Mouse (Mus musculus) kidney, adult 11 months (tissue): ENCODE measurements at regions not wholly inside any gene's neighbourhood (a gene's known extent, or its start where the extent isn't known, plus 50 kb on each side); places are given as distances from the start of the nearest gene placed in this dataset.
"Not testable (repeated sequence)": the region's sequence is repeated elsewhere in the genome, so short reads cannot be mapped to it uniquely, and the experiment has no call there.

Experiments used
- DNase-seq: peaks from one replicate; pipeline ENCODE4 v3.0.0; 2022

GRCm38 (mm10) chr8:46355066-46355465, 60.6 kb upstream of the Helt start:
- DNase-seq = no peak

GRCm38 (mm10) chr8:46357961-46358360, 63.5 kb upstream of the Helt start:
- DNase-seq = not testable (repeated sequence)

DNA sequence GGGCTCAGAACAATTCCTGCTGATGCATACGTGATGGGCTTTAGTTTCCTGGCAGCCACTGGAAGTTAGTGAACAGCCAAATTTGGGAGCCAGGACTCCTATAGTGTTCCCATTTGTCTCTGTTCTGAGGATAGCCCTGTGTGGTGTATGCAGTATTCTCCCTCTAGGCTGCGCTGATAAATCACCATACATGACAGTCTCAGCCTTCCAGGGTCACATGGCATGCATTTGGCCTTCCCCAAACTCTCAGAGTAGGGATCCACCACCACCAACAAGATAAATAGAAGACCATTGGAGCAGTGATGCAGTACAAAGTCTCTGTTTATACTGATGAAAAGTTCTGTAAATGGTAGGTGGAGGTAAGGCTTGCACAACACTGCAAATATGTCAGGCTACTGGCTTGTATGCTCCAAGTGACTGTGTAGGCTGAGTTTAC, 68.4 kb upstream of the Helt start:
- DNase-seq = no peak

- DNase-seq = no peak
These were observed 71.2 kb upstream of the Helt start for GRCm38 (mm10) chr8:46365711-46366110.

DNA sequence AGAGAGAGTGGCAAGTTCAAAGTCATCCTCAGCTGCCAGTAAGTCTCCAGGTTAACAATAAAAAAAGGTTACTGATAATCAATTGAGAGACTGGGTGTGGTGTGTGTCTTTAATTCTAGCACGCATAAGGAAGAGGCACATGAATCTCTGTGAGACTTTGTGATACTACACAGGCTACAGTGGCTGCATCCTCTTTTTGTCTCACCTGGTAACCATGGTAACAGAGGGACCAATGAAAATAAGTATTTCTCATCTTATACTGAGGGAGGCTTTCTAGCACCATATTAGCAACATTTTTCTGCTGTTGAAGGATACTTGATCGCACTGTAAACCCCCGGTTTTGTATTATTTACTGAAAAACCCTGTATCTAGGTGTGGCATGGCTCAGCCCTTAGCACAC, 72.7 kb upstream of the Helt start:
- no peak for DNase-seq

DNA sequence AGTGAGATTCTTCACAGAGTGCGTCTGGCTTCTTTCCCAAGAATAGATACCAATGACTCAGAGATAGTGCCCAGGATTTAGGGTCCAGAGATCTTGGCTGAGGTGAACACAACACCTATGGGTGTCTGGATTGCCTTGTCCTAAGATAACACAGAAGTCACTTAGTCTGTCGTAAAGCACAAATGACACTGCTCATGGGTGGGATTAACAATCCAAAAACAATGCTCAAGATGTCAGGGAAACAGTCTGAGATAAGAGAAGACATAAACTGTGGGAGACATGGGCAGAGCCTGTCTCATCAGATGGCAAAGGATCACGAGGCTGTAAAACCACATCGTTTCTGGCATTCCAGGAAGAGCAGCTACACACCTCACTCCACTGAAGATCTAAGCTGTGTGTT, 79.6 kb upstream of the Helt start:
- DNase-seq = no peak

GRCm38 (mm10) chr8:46375986-46376385, 81.5 kb upstream of the Helt start:
- DNase-seq = no peak

DNA sequence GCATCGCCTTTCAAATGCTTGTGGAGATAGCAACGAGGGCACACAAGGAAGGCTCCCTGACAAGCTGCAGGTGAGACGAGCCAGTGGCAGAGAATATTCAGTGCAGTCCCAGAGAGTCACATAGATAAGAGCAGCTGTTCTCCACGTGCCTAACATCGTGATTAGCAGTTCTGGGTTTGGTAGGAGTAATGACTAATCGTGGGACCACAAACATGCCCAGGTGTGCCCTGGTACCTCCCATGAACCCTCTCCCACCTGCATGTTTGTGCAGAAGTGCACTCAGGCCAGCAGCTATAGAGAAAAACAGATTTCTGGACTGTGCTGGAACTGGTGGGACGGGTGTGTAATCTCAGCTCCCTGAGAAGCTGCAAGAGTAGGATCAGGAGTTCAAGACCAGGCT, 85.9 kb upstream of the Acsl1 start:
- no peak for DNase-seq

GRCm38 (mm10) chr8:46385806-46386205, 85.0 kb upstream of the Acsl1 start:
- DNase-seq = no peak

DNA sequence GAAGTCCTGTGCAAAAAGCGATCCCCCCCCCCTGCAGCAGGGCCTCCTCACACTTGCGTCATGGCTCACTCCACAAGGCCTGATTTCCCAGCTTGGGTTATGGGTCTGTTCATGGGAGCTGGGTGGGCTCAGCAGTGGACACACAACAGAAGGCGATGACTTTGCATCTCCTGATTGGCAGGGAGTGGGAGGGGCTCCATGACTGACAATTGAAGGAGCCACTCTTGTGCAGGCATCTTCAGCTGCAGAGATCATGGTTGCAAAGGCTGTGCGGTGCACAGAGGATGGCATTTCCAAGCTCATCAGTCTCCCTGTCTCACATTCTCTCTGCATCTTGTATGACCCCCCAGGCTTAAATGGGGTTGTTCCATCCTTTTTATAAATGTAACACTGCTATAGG, 84.3 kb upstream of the Acsl1 start:
- peak; percentile 34 for DNase-seq

GRCm38 (mm10) chr8:46387037-46387436, 83.8 kb upstream of the Acsl1 start:
- DNase-seq = peak; percentile 68

GRCm38 (mm10) chr8:46388421-46388820, 82.4 kb upstream of the Acsl1 start:
- DNase-seq = peak; percentile 57

DNA sequence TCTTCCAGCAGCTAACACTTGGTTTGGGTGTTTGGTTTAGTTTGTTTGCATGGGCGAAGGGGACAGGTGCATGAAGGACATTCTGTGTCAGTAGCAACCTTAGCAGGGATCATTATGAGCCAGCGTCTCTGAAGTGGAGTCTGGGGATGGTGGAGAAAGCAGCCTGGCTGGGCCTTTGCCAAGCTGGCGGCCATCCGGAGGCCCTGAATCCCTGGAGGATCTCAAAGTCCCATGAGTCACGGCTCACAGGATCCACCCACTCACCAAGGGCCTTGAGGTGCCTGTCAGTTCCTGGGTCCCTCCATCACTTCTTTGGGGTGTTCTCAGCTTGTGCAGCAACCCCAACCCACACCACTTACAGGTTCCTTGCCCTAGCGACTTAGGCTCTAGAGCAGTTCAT, 80.4 kb upstream of the Acsl1 start:
- peak; percentile 85 for DNase-seq

DNA sequence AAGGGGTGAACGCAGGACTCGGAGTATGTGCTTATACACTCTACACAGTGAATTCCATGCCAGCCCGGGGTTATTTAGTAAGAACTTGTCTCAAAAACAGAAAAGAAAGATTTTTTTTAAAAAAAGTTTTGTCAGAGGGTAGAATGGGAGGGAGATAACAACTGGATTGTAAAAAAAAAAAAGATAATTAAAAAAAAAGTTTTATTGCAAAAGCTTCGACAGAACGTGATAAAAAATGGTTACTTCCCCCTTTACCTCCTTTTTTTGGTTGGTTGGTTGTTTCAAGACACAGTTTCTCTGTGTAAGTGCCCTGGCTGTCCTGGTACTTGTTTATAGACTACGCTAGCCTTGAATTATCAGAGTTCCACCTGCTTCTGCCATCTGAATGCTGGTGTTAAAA, 79.2 kb upstream of the Acsl1 start:
- no peak for DNase-seq

DNA sequence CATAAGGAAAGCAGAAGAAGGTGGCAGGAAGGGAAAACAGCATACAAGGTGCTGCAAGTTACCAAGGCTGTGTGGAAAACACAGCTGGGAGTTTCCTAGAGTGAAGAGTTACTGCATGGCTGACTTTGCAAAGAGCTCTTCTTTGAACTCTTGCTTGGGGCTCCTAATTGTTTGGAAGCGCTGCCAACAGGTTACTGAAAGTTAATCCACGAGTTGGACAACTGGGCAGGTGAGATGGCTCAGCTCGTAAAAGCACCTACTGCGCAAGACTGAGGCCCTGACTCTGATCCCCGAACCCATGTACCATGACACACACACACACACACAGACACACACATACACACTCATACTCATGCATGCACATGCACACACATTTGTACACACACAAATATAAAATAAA, 77.5 kb upstream of the Acsl1 start:
- peak; percentile 43 for DNase-seq

GRCm38 (mm10) chr8:46394750-46395149, 76.1 kb upstream of the Acsl1 start:
- DNase-seq = no peak

DNA sequence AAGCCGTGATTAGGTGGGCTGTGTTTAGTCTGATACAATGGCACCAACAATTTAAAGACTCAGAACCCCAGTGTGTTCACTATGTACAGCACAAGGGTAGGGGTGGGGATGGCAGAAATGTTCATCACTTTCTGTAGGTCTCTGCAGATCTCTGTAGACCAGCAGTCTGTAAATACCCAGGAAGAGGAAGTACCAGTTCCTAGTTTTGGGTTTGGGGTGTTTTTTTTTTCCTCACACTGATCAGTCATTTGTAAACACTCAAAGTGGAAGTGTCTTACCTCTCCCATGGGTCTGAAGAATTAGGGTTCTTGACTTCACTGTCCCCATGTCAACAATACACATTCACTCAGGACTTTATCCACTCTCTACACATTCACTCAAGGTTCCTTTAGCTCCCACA, 75.5 kb upstream of the Acsl1 start:
- DNase-seq = no peak

GRCm38 (mm10) chr8:46397081-46397480, 73.8 kb upstream of the Acsl1 start:
- DNase-seq = no peak

DNA sequence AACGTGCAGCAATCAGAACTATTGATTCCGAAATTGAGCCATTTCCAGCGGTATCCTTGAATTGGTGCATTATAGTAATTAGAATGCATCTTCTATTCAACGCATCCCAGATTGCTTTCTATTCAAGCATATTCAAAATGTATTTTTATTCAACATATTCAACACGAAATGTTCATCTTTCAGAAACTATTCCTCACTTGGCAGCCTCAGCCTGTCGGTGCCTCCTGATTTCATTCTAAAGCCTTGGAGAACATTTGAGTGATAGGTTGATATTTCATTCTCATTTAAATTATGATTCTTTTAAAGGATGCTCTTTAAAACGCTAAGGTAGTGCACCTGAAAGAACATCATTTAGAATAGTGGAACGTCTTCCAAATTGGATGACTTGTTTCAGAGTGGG, 73.1 kb upstream of the Acsl1 start:
- DNase-seq = no peak

- no peak for DNase-seq
These were observed 70.2 kb upstream of the Acsl1 start for GRCm38 (mm10) chr8:46400595-46400994.

- peak; percentile 82 for DNase-seq
These were observed 66.8 kb upstream of the Acsl1 start for GRCm38 (mm10) chr8:46403877-46404560.

DNA sequence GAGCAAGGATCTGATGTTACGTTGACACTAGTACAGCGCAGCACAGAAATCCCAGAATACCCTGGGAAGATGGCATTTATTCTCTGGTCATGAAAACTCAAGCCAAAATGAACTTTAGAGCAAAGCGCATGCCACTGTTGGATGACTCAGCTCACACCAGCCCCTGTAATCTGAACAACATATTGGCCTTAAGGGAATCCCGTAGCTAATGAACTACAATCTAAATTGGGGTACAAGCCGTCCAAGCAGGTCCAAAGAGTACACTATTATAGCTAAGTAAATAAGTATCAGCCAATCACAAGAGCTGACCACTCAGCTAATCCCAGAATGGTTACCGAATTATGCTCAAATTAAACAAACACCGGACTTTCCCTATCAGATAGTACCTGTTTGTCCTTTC, 62.0 kb upstream of the Acsl1 start:
- DNase-seq = peak; percentile 52

GRCm38 (mm10) chr8:46409296-46409695, 61.5 kb upstream of the Acsl1 start:
- peak; percentile 85 for DNase-seq

DNA sequence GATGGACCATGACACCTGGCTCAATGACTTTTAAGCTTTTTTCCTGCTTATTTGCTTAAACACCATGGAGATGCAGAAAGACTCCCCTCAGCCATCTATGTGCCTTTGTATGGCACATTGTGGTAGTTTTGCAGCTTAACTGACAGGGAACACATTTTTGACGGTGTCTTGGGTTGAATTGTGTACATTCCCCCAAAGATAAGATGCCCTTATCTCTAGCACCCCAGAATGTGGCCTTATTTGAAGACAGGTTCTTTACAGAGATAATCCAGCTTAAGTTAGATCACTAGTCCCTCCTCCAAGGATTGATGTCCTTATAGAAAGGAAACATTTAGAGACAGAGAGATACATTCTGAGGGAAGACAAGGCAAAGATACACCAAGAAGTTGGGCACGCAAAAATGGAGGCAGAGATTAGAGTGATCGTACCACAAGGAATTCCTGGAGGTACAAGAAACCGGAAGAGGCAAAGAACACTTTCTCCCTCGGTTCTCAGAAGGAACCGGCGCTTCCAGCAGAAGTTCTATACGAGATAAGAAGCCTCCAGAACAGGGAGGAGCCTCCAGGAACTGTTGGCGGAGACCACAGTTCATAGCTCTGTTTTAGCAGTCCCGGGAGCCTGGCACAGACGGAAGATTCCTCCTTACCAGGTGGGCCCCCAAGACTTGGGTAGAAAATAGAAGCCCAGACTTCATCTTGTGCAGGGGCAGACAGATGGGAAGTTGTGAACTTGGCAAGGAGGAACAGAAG, 58.8 kb upstream of the Acsl1 start:
- DNase-seq = no peak
